Mouse (Mus musculus): ENCODE measurements around the gene Btnl2. TPM values are rescaled to one million over a fixed set of nuclear protein-coding genes. Genes with fewer than 3 reads are reported as not detected.

Gene Btnl2
- polyA plus RNA-seq, 1 experiment from 2014 or later: not detected

DNA sequence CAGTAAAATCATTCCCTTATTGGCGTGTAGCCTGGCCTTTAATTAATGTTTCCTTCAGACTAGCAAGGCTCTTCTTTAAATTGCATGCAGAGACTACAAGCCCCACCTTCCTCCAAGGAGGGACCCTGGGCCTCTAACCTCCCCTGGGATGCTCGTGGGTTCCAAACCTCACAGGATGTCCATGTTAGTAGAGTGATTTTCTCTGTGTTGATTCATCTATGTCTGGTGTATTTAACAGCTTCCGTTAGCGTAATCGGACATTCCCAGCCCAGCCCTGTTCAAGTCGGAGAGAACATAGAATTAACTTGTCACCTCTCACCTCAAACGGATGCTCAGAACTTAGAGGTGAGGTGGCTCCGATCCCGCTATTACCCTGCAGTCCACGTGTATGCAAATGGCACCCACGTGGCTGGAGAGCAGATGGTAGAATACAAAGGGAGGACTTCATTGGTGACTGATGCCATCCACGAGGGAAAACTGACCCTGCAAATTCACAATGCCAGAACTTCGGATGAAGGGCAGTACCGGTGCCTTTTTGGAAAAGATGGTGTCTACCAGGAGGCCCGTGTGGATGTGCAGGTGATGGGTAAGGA lies 8.4 kb downstream of the Btnl2 start:
- Histone ChIP-seq H3K9ac (no peak overlapping the region), H3K4me2 (replicated peaks) (no peak overlapping the region), H3K4me3 (no peak overlapping the region), H3K4me1 (no peaks in the 10 kb centered on the region), H3K27ac (no peak overlapping the region), H3K36me3 (no peaks in the 10 kb centered on the region), H3K27me3 (peaks cover 1% of the 10 kb centered on the region; the same call in 1 of the 2 replicates), H3K9me3 (replicated peaks) (no peaks in the 10 kb centered on the region)
- ATAC-seq (ENCODE audit: low FRiP score): no peak
- 88% methylated on average over 15 of the region's 15 CpGs for WGBS

DNA sequence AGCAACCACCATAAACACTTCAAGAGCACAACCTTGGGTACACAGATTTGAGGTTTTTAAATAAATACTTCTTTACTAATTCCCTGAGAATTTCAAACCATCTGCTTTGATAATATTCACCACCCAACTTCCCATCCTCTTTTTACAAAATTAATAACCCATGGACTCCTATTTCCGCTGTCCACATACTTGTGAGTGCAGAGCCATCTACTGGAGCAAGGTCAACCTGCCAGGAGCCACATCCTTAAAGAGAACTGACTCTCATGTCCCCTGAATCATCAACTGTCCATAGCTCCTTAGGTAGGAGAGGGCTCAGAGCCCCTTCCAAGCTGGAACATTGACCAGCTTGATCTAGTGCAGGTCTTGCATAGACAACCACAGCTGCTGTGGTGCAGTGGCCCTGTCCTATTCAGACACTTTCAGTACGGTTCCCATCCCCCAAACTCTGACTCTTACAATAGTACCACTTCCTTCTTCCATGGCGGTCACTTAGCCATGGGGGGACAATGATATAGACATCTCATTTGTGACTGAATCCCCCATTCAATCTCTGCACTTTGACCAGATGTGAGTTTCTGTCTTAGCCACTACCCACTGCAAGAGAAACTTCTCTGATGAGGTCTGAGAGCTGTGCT lies 9.2 kb downstream of the Btnl2 start:
- Histone ChIP-seq H3K36me3 (no peaks in the 10 kb centered on the region), H3K27me3 (no peaks in the 10 kb centered on the region), H3K4me3 (no peak overlapping the region), H3K27ac (no peak overlapping the region), H3K4me2 (replicated peaks) (no peak overlapping the region), H3K4me1 (no peaks in the 10 kb centered on the region), H3K9ac (no peak overlapping the region), H3K9me3 (replicated peaks) (no peaks in the 10 kb centered on the region)
- no peak for ATAC-seq (ENCODE audit: low FRiP score)
- WGBS: 84% methylated on average over 3 of the region's 3 CpGs

GRCm38 (mm10) chr17:34365031-34365430 lies 10.4 kb downstream of the Btnl2 start:
- WGBS: 75% methylated on average over 10 of the region's 10 CpGs

GRCm38 (mm10) chr17:34370563-34370962 lies 15.9 kb downstream of the Btnl2 start:
- Histone ChIP-seq H3K9ac (no peak overlapping the region), H3K36me3 (no peaks in the 10 kb centered on the region), H3K9me3 (replicated peaks) (no peaks in the 10 kb centered on the region), H3K4me3 (no peak overlapping the region), H3K27me3 (no peaks in the 10 kb centered on the region), H3K27ac (no peak overlapping the region), H3K4me2 (replicated peaks) (no peak overlapping the region), H3K4me1 (no peaks in the 10 kb centered on the region)
- ATAC-seq (ENCODE audit: low FRiP score): no peak
- WGBS: 77% methylated on average over 4 of the region's 4 CpGs

More at GRCm38 (mm10) chr17:34365031-34365430, 10.4 kb downstream of the Btnl2 start:
- Histone ChIP-seq H3K4me3 (no peak overlapping the region), H3K4me1 (no peaks in the 10 kb centered on the region), H3K9me3 (replicated peaks) (no peaks in the 10 kb centered on the region), H3K36me3 (no peaks in the 10 kb centered on the region), H3K9ac (no peak overlapping the region), H3K27ac (no peak overlapping the region), H3K4me2 (replicated peaks) (no peak overlapping the region), H3K27me3 (no peaks in the 10 kb centered on the region)
- no peak for ATAC-seq (ENCODE audit: low FRiP score)

DNA sequence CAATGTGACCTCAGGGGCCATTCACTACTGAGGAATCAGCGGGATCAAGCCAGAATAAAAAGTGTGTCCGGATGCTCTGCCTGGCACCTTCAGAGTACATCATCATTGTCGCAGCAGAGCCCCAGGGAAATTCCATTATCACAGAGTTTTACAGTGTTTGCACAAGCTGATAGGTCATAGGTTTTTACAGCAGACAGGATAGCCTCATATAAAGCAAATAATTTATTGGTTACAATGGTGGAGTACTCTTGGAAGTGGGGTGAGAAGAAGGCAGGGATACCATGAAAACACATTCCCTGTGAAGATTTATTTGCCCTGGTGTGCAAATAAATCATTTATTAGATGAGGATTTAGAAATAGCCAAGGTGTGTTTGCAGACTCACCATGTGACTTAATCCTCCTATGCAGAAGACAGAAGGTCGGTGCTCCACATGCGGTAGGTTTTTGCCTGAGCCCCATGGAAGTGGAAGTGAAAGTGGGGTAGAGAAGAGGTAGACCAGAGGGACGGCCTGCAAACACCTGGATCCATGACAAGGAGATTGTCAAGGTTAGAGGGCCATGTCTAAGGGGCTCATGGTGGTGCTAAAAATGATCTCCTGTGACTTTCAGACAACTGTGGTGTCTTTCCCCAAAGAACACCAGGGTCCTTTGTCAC lies 18.6 kb downstream of the Btnl2 start:
- no peak overlapping the region for H3K4me3 ChIP-seq
- H3K9me3 ChIP-seq (replicated peaks): no peaks in the 10 kb centered on the region
- ATAC-seq (ENCODE audit: low FRiP score): no peak
- H3K4me1 ChIP-seq: no peaks in the 10 kb centered on the region
- no peak overlapping the region for H3K9ac ChIP-seq
- H3K27me3 ChIP-seq: no peaks in the 10 kb centered on the region
- H3K27ac ChIP-seq: no peak overlapping the region
- WGBS: 84% methylated on average over 6 of the region's 6 CpGs
- H3K4me2 ChIP-seq (replicated peaks): no peak overlapping the region
- no peaks in the 10 kb centered on the region for H3K36me3 ChIP-seq

GRCm38 (mm10) chr17:34376847-34377246 lies 22.2 kb downstream of the Btnl2 start, which contains the start of gene Btnl1:
TSS of gene Btnl1 (plus strand) at chr17:34377132.
- Histone ChIP-seq H3K36me3 (no peaks in the 10 kb centered on the region), H3K27me3 (no peaks in the 10 kb centered on the region), H3K4me3 (no peak within 1 kb of the TSS), H3K9ac (no peak within 1 kb of the TSS), H3K4me2 (replicated peaks) (no peak within 1 kb of the TSS), H3K27ac (no peak within 1 kb of the TSS), H3K4me1 (no peaks in the 10 kb centered on the region), H3K9me3 (replicated peaks) (no peaks in the 10 kb centered on the region)
- WGBS: 85% methylated on average over 2 of the region's 2 CpGs
- ATAC-seq (ENCODE audit: low FRiP score): no peak

- ATAC-seq (ENCODE audit: low FRiP score): no peak
- no peaks in the 10 kb centered on the region for H3K4me1 ChIP-seq
Measured at GRCm38 (mm10) chr17:34377450-34378209, 23.0 kb downstream of the Btnl2 start.

GRCm38 (mm10) chr17:34378716-34379115 lies 24.1 kb downstream of the Btnl2 start:
- Histone ChIP-seq H3K4me1 (no peaks in the 10 kb centered on the region), H3K4me2 (replicated peaks) (no peak overlapping the region), H3K36me3 (no peaks in the 10 kb centered on the region), H3K27me3 (no peaks in the 10 kb centered on the region), H3K9ac (no peak overlapping the region), H3K4me3 (no peak overlapping the region), H3K27ac (no peak overlapping the region), H3K9me3 (replicated peaks) (no peaks in the 10 kb centered on the region; the same call in 1 of the 2 replicates)
- 76% methylated on average over 2 of the region's 2 CpGs for WGBS
- no peak for ATAC-seq (ENCODE audit: low FRiP score)

More at GRCm38 (mm10) chr17:34377450-34378209, 23.0 kb downstream of the Btnl2 start:
- no peak overlapping the region for H3K4me3 ChIP-seq
- no peak overlapping the region for H3K27ac ChIP-seq
- no peaks in the 10 kb centered on the region for H3K27me3 ChIP-seq
- no peak overlapping the region for H3K9ac ChIP-seq
- H3K4me2 ChIP-seq (replicated peaks): no peak overlapping the region
- no peaks in the 10 kb centered on the region for H3K36me3 ChIP-seq
- no peaks in the 10 kb centered on the region for H3K9me3 ChIP-seq (replicated peaks)
- WGBS: 57% methylated on average over 6 of the region's 6 CpGs

DNA sequence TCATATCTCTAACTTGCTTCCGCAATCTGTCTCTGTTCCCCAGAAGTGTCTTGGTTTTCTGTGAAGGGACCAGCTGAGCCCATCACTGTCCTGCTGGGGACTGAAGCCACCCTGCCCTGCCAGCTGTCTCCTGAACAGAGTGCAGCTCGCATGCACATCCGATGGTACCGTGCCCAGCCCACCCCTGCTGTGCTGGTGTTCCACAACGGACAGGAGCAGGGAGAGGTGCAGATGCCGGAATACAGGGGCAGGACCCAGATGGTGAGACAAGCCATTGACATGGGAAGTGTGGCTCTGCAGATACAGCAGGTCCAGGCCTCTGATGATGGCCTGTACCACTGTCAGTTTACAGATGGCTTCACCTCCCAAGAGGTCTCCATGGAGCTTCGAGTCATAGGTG lies 24.8 kb downstream of the Btnl2 start:
- no peaks in the 10 kb centered on the region; the same call in 1 of the 2 replicates for H3K9me3 ChIP-seq (replicated peaks)
- H3K4me2 ChIP-seq (replicated peaks): no peak overlapping the region
- no peak overlapping the region for H3K27ac ChIP-seq
- H3K27me3 ChIP-seq: no peaks in the 10 kb centered on the region
- H3K4me1 ChIP-seq: no peaks in the 10 kb centered on the region
- H3K36me3 ChIP-seq: no peaks in the 10 kb centered on the region
- 72% methylated on average over 7 of the region's 7 CpGs for WGBS
- no peak overlapping the region for H3K9ac ChIP-seq
- no peak for ATAC-seq (ENCODE audit: low FRiP score)
- no peak overlapping the region for H3K4me3 ChIP-seq

DNA sequence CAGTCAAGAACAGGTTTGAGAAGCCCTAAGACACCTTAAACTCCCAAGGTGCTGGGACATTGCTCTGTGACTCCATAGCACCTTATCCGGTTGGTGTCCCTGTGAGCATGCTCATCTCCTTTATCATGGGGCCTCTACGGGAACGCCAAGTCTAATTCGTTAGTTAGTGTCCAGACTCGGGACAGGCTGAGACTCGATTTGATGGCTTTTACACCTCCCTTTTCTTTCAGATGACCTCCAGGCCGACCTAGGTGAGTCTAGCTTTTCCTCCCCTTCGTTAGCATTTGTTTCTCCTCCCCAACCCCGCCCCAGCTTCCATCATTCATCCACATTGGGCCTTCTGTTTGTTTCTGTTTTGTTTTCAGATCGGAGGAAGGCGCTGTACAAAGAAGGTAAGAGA lies 27.3 kb downstream of the Btnl2 start:
- H3K4me3 ChIP-seq: no peak overlapping the region
- 76% methylated on average over 11 of the region's 11 CpGs for WGBS
- no peak overlapping the region for H3K9ac ChIP-seq
- no peaks in the 10 kb centered on the region for H3K27me3 ChIP-seq
- no peak overlapping the region for H3K27ac ChIP-seq
- no peaks in the 10 kb centered on the region; the same call in 1 of the 2 replicates for H3K9me3 ChIP-seq (replicated peaks)
- ATAC-seq (ENCODE audit: low FRiP score): no peak
- H3K4me1 ChIP-seq: no peaks in the 10 kb centered on the region
- H3K4me2 ChIP-seq (replicated peaks): no peak overlapping the region
- H3K36me3 ChIP-seq: no peaks in the 10 kb centered on the region

DNA sequence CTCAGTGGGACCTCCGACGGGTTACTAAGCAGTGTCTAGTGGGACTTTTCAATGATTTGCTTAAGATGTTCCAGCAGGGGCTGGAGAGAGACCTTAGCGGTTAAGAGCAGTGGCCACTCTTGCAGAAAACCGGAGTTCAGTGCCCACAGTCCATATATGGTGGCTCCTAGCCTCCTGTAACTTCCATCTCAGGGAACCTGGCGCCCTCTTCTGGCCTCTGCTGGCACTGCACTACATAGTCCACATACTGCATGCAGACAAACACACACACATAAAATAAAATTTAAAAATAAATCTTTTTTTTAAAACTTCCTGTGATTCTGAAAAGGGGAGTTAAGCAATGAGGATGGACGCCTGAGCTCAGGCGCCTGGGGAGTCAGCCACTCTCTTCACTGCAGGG lies 28.6 kb downstream of the Btnl2 start:
- H3K27me3 ChIP-seq: no peaks in the 10 kb centered on the region
- no peaks in the 10 kb centered on the region for H3K36me3 ChIP-seq
- H3K27ac ChIP-seq: no peak overlapping the region
- WGBS: 82% methylated on average over 7 of the region's 7 CpGs
- no peak overlapping the region for H3K4me3 ChIP-seq
- H3K4me2 ChIP-seq (replicated peaks): no peak overlapping the region
- no peak for ATAC-seq (ENCODE audit: low FRiP score)
- no peaks in the 10 kb centered on the region for H3K4me1 ChIP-seq
- H3K9me3 ChIP-seq (replicated peaks): no peaks in the 10 kb centered on the region; the same call in 1 of the 2 replicates
- no peak overlapping the region for H3K9ac ChIP-seq

- H3K27ac ChIP-seq: no peak overlapping the region
- H3K4me3 ChIP-seq: no peak overlapping the region
- H3K27me3 ChIP-seq: no peaks in the 10 kb centered on the region
- no peaks in the 10 kb centered on the region for H3K4me1 ChIP-seq
- no peak overlapping the region for H3K4me2 ChIP-seq (replicated peaks)
- 76% methylated on average over 3 of the region's 3 CpGs for WGBS
- H3K36me3 ChIP-seq: no peaks in the 10 kb centered on the region
- H3K9me3 ChIP-seq (replicated peaks): no peaks in the 10 kb centered on the region; the same call in 1 of the 2 replicates
- ATAC-seq (ENCODE audit: low FRiP score): no peak
- H3K9ac ChIP-seq: no peak overlapping the region
Measured at GRCm38 (mm10) chr17:34384699-34385098, 30.1 kb downstream of the Btnl2 start.

Measured in hindbrain, embryonic 12.5 days (tissue).